Mouse (Mus musculus) cerebellum, adult 2 months (tissue): Measurements from ENCODE around the gene Coro1a. TPM values are rescaled to one million over a fixed set of nuclear protein-coding genes. Genes with fewer than 3 reads are reported as not detected.

ENCODE experiments used
- DNase-seq, 2 experiments: peaks; one replicate each; pipeline ENCODE4 v3.0.0; 2021
- H3K27ac ChIP-seq: fragments of 200-500 bp; 2 replicates; pipeline ENCODE4 v1.5.1; 2012; ENCODE audit warnings: low read length, control low read depth, inconsistent platforms; ENCODE audit not compliant: insufficient read depth
- H3K27me3 ChIP-seq: fragments of 200-500 bp; 2 replicates; pipeline ENCODE4 v1.6.1; 2012; ENCODE audit warnings: inconsistent platforms, mild to moderate bottlenecking, low read length, moderate library complexity; ENCODE audit not compliant: control insufficient read depth, insufficient read depth
- H3K4me1 ChIP-seq: fragments of 200-500 bp; 2 replicates; pipeline ENCODE4 v1.6.1; 2011; ENCODE audit warnings: low read length; ENCODE audit not compliant: control insufficient read depth, insufficient read depth
- H3K4me3 ChIP-seq: fragments of 200-500 bp; replicated peaks from 2 replicates; pipeline ENCODE3; 2011; ENCODE audit warnings: mild to moderate bottlenecking, low read depth, low read length, control low read depth; ENCODE audit not compliant: insufficient read depth
- CTCF ChIP-seq: fragments of 200-500 bp; IDR thresholded peaks from 2 replicates; pipeline ENCODE4 v1.5.1; 2011; ENCODE audit warnings: low read depth, mild to moderate bottlenecking, control low read depth, low read length, moderate library complexity, borderline replicate concordance; ENCODE audit not compliant: insufficient read depth
- POLR2A ChIP-seq: fragments of 200-500 bp; IDR thresholded peaks from 2 replicates; pipeline ENCODE4 v1.6.1; 2011; ENCODE audit warnings: low read length, control low read depth, borderline replicate concordance; ENCODE audit not compliant: insufficient read depth
- WGBS: fragments of 180-500 bp; shearing (Covaris S2); methylation state at CpG from one replicate; pipeline ENCODE4 v1.1.7; 2018; 5-methylcytosine and 5-hydroxymethylcytosine counted together
- polyA plus RNA-seq: library from polyadenylated mRNA; depleted of rRNA; stranded (reverse); fragments of >200 nt; gene quantifications from 2 replicates; pipeline ENCODE4 v1.2.3, GENCODE M21; 2012

Gene Coro1a
- polyA plus RNA-seq, 1 experiment: 110 TPM

- WGBS: 44% methylated on average over 4 of the region's 4 CpGs
- H3K4me1 ChIP-seq: no peaks in the 10 kb centered on the region
- no peak overlapping the region for H3K4me3 ChIP-seq
- no peak for DNase-seq
- 0 out of 2 replicates have a peak overlapping the region, but pooled peaks have one; percentile 23 for H3K27ac ChIP-seq
- TF ChIP-seq CTCF: no peak
- no peak for TF ChIP-seq POLR2A
- H3K27me3 ChIP-seq: no peaks in the 10 kb centered on the region
Observed at GRCm38 (mm10) chr7:126676631-126677220, 30.9 kb downstream of the Coro1a start.

- Histone ChIP-seq H3K27ac (peak within 1 kb of the TSS; percentile 34; the same call in 1 of the 2 replicates), H3K4me1 (no peaks in the 10 kb centered on the region), H3K27me3 (no peaks in the 10 kb centered on the region), H3K4me3 (peak within 1 kb of the TSS; percentile 14)
- 82% methylated on average over 1 of the region's 1 CpGs for WGBS
- DNase-seq: no peak
- TF ChIP-seq CTCF (no peak), POLR2A (no peak)
Observed at GRCm38 (mm10) chr7:126676207-126676606, 31.4 kb downstream of the Coro1a start, which contains the start of gene Sult1a1. Gene Sult1a1 (minus strand): TSS chr7:126676432.

- WGBS: 98% methylated on average over 8 of the region's 8 CpGs
- H3K4me1 ChIP-seq: no peaks in the 10 kb centered on the region
- TF ChIP-seq CTCF (no peak), POLR2A (no peak)
- no peak for DNase-seq
- no peaks in the 10 kb centered on the region for H3K27me3 ChIP-seq
- H3K4me3 ChIP-seq: no peak overlapping the region
- no peak overlapping the region for H3K27ac ChIP-seq
Observed at GRCm38 (mm10) chr7:126675104-126675503, 32.5 kb downstream of the Coro1a start.

GRCm38 (mm10) chr7:126672111-126672510, 35.5 kb downstream of the Coro1a start:
- TF ChIP-seq POLR2A (no peak), CTCF (no peak)
- 83% methylated on average over 9 of the region's 9 CpGs for WGBS

GRCm38 (mm10) chr7:126670152-126670551, 37.4 kb downstream of the Coro1a start:
- H3K4me3 ChIP-seq: no peak overlapping the region
- TF ChIP-seq POLR2A (no peak), CTCF (no peak)
- H3K27ac ChIP-seq: no peak overlapping the region
- WGBS: 91% methylated on average over 3 of the region's 3 CpGs
- no peaks in the 10 kb centered on the region for H3K4me1 ChIP-seq
- H3K27me3 ChIP-seq: no peaks in the 10 kb centered on the region
- no peak for DNase-seq

More at GRCm38 (mm10) chr7:126672111-126672510, 35.5 kb downstream of the Coro1a start:
- no peaks in the 10 kb centered on the region for H3K27me3 ChIP-seq
- H3K4me1 ChIP-seq: no peaks in the 10 kb centered on the region
- DNase-seq: no peak
- no peak overlapping the region for H3K27ac ChIP-seq
- H3K4me3 ChIP-seq: no peak overlapping the region

GRCm38 (mm10) chr7:126668452-126668851, 39.1 kb downstream of the Coro1a start:
- Histone ChIP-seq H3K27me3 (no peaks in the 10 kb centered on the region), H3K4me3 (no peak overlapping the region), H3K27ac (no peak overlapping the region), H3K4me1 (no peaks in the 10 kb centered on the region)
- TF ChIP-seq CTCF (no peak), POLR2A (no peak)
- DNase-seq: no peak
- 52% methylated on average over 5 of the region's 5 CpGs for WGBS

- no peak for DNase-seq
Observed at GRCm38 (mm10) chr7:126667495-126668090, 40.0 kb downstream of the Coro1a start.

GRCm38 (mm10) chr7:126665269-126665668, 42.3 kb downstream of the Coro1a start:
- TF ChIP-seq POLR2A (no peak), CTCF (no peak)
- no peak overlapping the region for H3K27ac ChIP-seq
- 95% methylated on average over 3 of the region's 3 CpGs for WGBS

More at GRCm38 (mm10) chr7:126667495-126668090, 40.0 kb downstream of the Coro1a start:
- whole genome bisulfite sequencing: 89% methylated on average over 9 of the region's 9 CpGs
- TF ChIP-seq CTCF (no peak), POLR2A (no peak)
- Histone ChIP-seq H3K4me3 (no peak overlapping the region), H3K4me1 (no peaks in the 10 kb centered on the region), H3K27ac (no peak overlapping the region), H3K27me3 (no peaks in the 10 kb centered on the region)

More at GRCm38 (mm10) chr7:126665269-126665668, 42.3 kb downstream of the Coro1a start:
- Histone ChIP-seq H3K27me3 (no peaks in the 10 kb centered on the region), H3K4me1 (no peaks in the 10 kb centered on the region), H3K4me3 (no peak overlapping the region)
- no peak for DNase-seq
